Mouse (Mus musculus) frontal cortex, postnatal 36 days (tissue): ENCODE results near the gene Cdk17.

Experiments
- DNase-seq, 2 experiments: peaks; one replicate each; pipeline ENCODE4 v3.0.0; 2022; ENCODE audit warnings: low spot score in 2 of 2

The Cdk17 gene

DNA sequence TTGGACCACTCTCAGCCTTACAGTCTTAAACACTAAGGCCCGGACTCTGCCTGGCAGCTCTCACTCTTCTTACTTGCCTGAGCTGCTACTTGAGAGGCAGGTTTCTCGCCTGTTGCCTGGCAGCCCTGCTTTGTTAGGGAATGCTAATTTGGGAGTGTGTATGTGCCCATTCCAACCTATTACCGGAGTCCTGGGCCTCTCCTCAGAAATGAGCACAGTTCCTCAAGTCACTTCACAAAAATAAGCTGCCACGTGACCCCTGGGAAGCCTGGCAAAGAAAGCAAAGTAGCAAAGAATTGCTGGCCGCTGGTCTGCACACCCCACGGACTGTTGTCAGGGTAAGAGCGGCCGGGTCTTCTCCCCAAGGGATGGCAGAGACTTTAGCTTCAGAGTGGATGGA is 102.8 kb downstream of the Cdk17 start:
- no peak for DNase-seq

DNA sequence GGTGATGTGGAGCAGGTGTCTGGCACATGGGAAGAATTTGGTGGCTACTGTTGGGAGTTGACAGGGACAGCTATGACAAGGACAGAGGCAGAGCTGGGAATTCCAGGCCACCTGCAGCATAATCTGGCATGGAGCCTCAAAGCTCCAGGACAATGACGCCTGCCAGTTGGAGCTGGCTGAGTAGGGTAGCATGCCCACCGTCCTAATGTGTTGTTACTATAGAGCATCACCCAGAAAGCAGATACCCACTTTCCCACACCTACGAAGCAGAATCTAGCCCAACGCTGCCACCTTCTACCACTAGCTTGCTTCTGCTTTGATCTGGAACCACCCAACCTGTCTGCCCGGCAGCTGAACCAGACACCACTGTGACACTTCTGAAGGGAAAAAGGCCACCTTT is 103.3 kb downstream of the Cdk17 start:
- no peak for DNase-seq

- DNase-seq, result no peak
Measured at GRCm38 (mm10) chr10:93265833-93266232, 105.2 kb downstream of the Cdk17 start.

- peak in 1 of 2 experiments; percentile 78 for DNase-seq
Measured at GRCm38 (mm10) chr10:93266521-93266920, 105.8 kb downstream of the Cdk17 start.

- no peak for DNase-seq
Measured at GRCm38 (mm10) chr10:93267509-93267908, 106.8 kb downstream of the Cdk17 start.

- DNase-seq, result no peak
Measured at GRCm38 (mm10) chr10:93268339-93268738, 107.7 kb downstream of the Cdk17 start.

GRCm38 (mm10) chr10:93269744-93270143 is 109.1 kb downstream of the Cdk17 start:
- no peak for DNase-seq

- DNase-seq, result no peak
Measured at GRCm38 (mm10) chr10:93270889-93271460, 110.3 kb downstream of the Cdk17 start.

DNA sequence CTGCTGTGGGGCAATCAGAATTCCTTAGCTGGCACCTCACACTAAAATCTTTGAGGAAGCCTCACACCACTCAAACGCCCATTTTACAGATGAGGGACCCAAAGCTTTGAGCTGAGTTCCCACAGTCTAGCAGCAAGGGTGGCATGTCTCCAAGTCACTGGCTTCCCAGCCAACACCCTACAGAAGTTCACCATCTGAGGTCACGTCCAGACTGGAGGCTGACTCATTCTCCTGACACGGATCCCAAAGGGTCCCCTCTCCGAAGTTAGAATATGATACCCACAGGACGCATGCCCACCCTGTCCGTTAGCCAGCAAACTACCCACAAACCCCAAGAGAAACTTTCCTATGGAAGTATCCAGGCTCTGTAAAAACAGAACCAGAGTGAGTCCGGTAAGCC is 111.2 kb downstream of the Cdk17 start:
- no peak for DNase-seq

GRCm38 (mm10) chr10:93272986-93273982 is 112.6 kb downstream of the Cdk17 start:
- DNase-seq, result no peak

DNA sequence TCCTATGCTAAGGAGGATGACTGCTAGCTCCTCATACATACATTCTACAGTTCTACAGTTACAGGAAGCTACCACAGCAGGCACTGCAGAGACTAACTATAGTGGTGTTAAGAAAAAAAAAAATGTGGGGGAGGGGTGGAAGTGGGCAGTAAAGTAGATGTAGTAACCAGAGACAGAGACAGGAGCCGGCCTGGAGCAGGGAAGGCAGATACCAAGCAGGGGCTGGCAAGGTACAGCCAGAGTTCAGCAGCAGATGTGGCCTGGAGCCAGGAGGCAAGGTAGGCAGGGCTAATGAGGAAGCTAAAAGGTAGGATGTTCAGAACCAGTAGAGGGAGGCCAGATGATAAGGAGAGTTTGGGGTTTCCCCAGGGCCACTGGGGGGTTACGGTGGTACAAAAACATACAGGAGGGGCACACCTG is 113.6 kb downstream of the Cdk17 start:
- no peak for DNase-seq

DNA sequence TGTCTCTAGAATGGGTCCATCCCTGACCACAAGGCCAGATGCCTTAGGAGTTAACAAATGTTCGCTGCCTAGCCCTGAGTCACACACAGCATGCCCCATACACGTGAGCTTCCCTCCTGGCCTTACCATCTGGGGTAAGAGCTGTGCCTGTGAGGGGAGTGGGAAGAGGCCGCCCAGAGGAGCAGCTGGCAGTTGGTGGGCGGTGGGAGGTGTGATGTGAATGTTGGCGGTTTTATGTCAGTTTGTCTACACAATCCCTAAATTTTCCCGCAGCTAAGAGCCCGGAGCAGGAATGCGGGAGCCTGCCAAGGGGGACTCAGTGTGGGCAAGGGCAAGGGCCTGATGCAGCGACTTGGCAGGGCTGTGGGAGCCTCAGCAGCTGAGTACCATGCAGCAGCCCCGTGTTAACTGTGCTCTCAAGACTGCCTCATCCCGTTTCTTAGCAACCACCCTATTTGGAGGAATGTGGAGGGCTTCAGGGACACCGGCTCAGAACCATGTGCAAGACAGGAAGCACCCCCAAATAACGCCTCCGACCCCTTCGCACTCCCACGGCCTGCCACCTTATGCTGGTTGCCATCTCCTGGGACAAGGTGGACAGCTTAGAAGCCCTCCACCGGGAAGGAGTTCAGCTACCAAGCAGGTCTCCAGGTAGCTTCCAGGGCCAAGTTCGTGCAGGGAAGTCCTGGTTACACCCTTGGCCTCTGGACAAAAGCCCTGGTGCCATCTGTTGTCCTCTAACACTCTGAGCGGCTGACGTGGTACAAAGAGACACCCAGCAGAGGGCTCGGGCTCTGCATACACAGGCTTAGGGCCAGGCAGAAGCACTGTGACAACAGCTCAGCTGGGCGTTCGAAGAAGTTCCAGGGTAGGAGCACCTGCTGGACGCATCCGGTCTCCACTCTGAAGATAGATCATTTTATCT is 114.8 kb downstream of the Cdk17 start:
- peak; percentile 92 to 96 for DNase-seq

- DNase-seq, result peak in 1 of 2 experiments; percentile 83
Measured at GRCm38 (mm10) chr10:93276349-93276763, 115.7 kb downstream of the Cdk17 start.

DNA sequence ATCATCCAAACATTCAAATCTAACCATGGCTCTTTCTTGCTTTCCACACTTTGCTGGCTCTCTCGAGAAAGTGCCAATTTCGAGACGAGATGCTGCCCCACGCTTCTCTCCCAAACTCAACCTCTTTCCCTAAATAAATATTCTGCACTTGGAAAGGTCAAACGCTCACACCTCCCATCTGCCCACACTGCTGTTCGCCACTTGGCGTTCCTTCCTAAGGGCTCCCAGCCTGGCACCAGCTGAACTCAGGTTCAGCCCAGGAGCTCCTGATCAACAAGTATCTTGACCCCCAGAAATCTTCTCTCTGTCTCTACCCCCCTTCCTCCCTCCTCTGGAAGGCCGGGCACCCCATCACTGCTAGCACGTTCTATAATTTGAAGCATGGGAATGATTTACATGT is 116.2 kb downstream of the Cdk17 start:
- no peak for DNase-seq

GRCm38 (mm10) chr10:93278361-93278760 is 117.7 kb downstream of the Cdk17 start:
- DNase-seq, result no peak

DNA sequence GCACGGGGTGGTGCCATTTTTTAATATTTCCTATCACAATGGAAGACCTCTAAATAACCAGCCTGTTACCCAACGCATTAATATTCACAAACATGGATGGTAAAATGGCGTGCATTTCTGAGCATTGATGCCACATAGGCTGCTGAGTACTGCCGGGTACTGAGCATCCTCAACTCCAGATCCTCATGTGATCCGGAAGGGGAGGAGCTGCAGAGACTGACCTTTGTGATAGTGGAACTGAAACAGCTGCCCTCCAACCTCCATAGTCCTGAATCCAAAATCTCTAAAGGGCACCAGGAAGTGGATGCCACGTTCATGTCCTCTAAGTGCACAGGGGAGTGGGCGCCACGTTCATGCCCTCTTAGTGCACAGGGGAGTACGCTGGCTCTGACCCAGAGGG is 118.4 kb downstream of the Cdk17 start:
- no peak for DNase-seq

DNA sequence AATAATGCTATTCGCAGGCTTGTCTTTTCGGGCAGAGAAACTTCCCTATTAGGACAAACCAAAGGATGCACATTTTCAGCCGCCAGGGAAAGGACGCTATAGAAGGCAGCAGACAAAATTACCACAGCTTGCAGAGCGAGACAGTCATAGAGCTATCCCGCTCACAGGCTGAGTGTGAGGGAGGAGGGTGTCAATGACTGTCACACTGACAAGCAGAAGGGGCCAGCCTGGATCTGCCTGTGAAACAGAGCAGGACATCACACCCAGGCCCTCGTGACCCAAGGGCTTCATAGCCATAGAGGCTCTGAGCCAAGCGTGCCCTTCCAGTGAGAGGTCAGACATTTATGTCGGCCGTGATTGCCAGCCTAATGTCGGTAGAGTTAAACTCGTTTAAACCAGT is 119.9 kb downstream of the Cdk17 start:
- peak in 1 of 2 experiments; percentile 83 for DNase-seq

DNA sequence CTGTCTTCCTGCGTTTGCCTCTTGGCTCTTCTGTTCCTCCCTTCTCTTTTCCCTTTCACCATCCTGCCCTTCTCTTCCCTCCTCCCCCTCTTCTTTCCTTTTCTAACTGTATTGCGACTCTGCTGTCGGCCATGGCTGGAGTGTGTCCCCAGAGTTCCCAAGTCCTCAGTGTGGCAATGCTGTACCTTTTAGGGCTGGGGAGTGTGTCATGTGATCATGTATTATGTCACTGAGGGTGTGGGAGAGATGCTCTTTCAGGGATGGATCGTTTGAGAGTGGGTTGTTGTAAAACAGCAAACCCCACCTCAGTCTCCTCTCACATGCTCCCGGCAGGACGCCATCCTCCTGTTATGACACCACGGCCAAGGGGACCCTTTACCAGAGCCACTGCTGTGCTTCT is 120.4 kb downstream of the Cdk17 start:
- DNase-seq, result no peak

DNA sequence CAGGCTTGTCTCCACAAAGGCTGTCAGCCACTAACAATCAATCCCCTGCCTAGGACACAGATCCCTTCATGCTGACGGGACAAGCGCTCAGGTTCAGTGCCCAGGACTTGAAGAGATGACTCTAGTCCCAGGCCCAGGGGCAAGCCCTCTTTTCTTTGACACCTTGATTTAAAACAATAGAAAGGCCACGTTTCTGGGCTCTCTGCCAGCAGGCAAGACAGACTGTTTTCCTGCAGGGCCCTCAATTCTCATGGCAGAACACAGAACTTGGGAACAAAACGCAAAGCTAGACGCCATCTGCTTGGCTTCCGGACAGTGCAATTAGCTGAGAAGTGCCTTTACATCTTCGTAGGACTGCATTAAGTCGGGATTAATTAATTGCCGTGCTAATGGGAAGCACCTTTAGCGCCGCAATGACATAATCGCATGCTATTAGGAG is 121.9 kb downstream of the Cdk17 start:
- no peak for DNase-seq

- DNase-seq, result no peak
Measured at GRCm38 (mm10) chr10:93283258-93283657, 122.6 kb downstream of the Cdk17 start.

GRCm38 (mm10) chr10:93285489-93285888 is 124.8 kb downstream of the Cdk17 start:
- no peak for DNase-seq
